Mouse (Mus musculus): ENCODE measurements around the gene 4930452B06Rik. TPM values are rescaled to one million over a fixed set of nuclear protein-coding genes. Genes with fewer than 3 reads are reported as not detected.

Gene 4930452B06Rik
- polyA plus RNA-seq, 1 experiment from 2014 or later = 20.7 TPM

DNA sequence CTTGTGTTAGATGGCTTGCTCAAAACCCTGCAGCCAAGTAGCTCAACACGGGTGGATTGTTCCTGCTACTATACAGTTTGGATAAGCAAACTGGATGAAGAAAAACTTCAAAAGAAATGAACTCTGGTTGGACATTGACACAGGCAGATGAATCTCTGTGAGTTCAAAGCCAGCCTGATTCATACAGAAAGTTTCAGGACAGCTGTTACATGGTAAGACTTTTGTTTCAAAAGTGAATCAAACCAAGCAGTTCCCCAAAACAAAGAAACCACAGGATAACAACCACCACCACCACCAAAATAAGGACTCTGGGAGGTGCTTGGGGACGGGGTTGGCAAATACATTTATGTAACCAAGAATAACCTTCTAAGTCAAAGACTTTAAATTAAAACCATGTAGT is 193.2 kb downstream of the 4930452B06Rik start:
- Histone ChIP-seq H3K27ac (replicated peaks in 1 of 2; ENCODE audit: control insufficient read depth in 1 of 2, insufficient read depth in 1 of 2, low read depth in 2 of 2, low read length in 2 of 2) (no peak overlapping the region), H3K4me2 (ENCODE audit: low read length) (no peak overlapping the region), H3K9ac (ENCODE audit: low read length) (no peak overlapping the region), H3K27me3 (ENCODE audit: control insufficient read depth, insufficient read depth, low read length) (no peaks in the 10 kb centered on the region), H3K36me3 (ENCODE audit: control insufficient read depth, insufficient read depth, low read length) (no peaks in the 10 kb centered on the region), H3K9me3 (ENCODE audit: control insufficient read depth, low read length) (no peaks in the 10 kb centered on the region), H3K4me3 (ENCODE audit: control insufficient read depth in 1 of 2, insufficient read depth in 1 of 2, low read depth in 1 of 2, low read length in 2 of 2) (no peak overlapping the region), H3K4me1 (ENCODE audit: control insufficient read depth in 2 of 2, insufficient read depth in 2 of 2, low read length in 2 of 2) (no peaks in the 10 kb centered on the region; a peak in 1 of 4 replicates)
- ATAC-seq (ENCODE audit: insufficient number of reproducible peaks, insufficient read depth, low FRiP score, low read depth) = no peak
- 82% methylated on average over 2 of the region's 2 CpGs for WGBS

DNA sequence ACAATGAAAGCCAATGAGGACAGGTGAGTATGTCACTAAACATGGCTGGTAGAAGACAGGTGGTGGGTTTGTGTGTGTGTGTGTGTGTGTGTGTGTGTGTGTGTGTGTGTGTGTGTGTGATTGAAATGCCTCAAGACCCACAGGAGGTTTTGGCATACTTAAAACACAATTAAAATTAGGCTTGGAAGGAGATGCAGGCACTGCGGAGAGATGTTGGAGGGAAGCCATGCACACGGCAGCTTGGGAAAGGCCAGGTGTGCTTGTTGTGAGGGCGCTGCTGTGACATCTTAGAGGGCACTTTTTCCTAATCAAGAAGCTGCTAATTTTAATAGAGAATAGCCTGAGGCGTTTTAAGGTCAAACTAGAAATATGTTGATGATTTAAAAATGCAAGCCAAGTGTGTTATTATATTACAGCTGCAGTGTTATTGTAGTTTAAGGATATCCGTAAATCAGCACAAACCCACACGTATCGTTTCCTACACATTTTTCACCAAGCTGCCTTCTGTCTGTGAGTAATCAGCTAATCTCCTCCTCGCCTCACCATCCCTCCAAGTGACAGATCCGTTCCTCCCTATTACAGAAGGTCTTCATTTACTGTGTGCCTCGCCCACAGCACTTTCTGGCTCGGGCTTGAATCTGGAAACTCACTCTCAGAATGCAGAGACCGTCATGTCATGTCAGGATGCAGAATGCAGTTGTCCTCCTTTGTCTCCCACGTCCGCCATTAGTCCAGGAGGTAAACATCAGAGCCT is 201.5 kb downstream of the 4930452B06Rik start:
- H3K27me3 ChIP-seq (ENCODE audit: control insufficient read depth, insufficient read depth, low read length) = no peaks in the 10 kb centered on the region
- no peak overlapping the region for H3K4me3 ChIP-seq (ENCODE audit: control insufficient read depth in 1 of 2, insufficient read depth in 1 of 2, low read depth in 1 of 2, low read length in 2 of 2)
- 67% methylated on average over 14 of the region's 14 CpGs for WGBS
- H3K9me3 ChIP-seq (ENCODE audit: control insufficient read depth, low read length) = no peaks in the 10 kb centered on the region
- peaks cover 0 to 4% of the 10 kb centered on the region in 2 experiments; a peak in 1 of 4 replicates for H3K4me1 ChIP-seq (ENCODE audit: control insufficient read depth in 2 of 2, insufficient read depth in 2 of 2, low read length in 2 of 2)
- no peak overlapping the region for H3K4me2 ChIP-seq (ENCODE audit: low read length)
- H3K36me3 ChIP-seq (ENCODE audit: control insufficient read depth, insufficient read depth, low read length) = no peaks in the 10 kb centered on the region
- no peak overlapping the region for H3K27ac ChIP-seq (replicated peaks in 1 of 2; ENCODE audit: control insufficient read depth in 1 of 2, insufficient read depth in 1 of 2, low read depth in 2 of 2, low read length in 2 of 2)
- H3K9ac ChIP-seq (ENCODE audit: low read length) = no peak overlapping the region
- no peak for ATAC-seq (ENCODE audit: insufficient number of reproducible peaks, insufficient read depth, low FRiP score, low read depth)

DNA sequence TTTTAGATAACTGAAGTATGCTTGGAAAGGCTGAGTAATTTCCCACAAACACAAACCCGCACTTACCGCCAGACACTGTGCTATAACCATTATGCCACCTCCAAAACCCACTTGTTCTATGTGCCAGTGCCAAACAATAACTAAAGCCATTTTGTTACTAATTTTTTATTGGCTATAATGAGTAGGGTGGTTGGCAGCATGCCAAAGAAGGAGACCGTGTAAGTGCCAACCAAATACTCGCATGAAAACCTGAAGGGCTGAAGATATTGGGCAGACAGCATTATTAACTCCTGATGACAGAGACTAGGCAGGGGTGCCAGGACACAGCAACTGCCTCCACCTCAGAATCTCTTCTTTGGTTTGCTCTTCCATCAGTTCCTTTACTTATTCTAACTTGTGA is 203.1 kb downstream of the 4930452B06Rik start:
- 45% methylated on average over 4 of the region's 4 CpGs for WGBS

DNA sequence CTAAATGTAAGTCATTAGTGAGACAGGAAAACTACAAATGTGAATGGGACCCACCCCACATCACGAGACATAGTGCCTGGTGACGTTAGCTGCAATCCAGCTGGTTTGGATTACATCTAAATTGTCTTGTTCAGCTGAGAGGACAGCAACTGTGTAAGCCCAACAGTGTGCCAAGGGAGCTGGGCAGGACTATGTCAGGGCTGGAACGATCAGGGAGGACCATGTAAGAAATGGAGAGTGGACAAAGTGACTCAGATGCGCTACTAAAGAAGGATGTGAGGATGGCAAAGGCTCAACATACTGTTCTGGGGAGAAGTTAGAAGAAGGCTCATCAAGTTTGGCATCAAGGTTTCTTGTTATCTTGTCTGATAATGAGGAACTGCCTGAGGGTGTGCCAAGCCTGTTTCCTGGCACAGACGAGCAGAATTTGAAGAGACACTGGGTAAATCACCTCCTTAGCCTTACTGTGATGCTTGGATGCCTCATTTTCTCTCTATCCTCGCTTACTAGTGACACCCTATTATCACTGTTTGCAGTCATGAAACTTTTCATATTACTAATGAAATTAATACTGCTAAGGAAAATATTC is 203.6 kb downstream of the 4930452B06Rik start:
- H3K27me3 ChIP-seq (ENCODE audit: control insufficient read depth, insufficient read depth, low read length) = no peaks in the 10 kb centered on the region
- peaks cover 0 to 4% of the 10 kb centered on the region in 2 experiments; a peak in 1 of 4 replicates for H3K4me1 ChIP-seq (ENCODE audit: control insufficient read depth in 2 of 2, insufficient read depth in 2 of 2, low read length in 2 of 2)
- 73% methylated on average over 6 of the region's 6 CpGs for WGBS
- H3K27ac ChIP-seq (replicated peaks in 1 of 2; ENCODE audit: control insufficient read depth in 1 of 2, insufficient read depth in 1 of 2, low read depth in 2 of 2, low read length in 2 of 2) = no peak overlapping the region
- H3K4me3 ChIP-seq (ENCODE audit: control insufficient read depth in 1 of 2, insufficient read depth in 1 of 2, low read depth in 1 of 2, low read length in 2 of 2) = no peak overlapping the region
- H3K4me2 ChIP-seq (ENCODE audit: low read length) = no peak overlapping the region
- ATAC-seq (ENCODE audit: insufficient number of reproducible peaks, insufficient read depth, low FRiP score, low read depth) = no peak
- no peaks in the 10 kb centered on the region for H3K36me3 ChIP-seq (ENCODE audit: control insufficient read depth, insufficient read depth, low read length)
- H3K9ac ChIP-seq (ENCODE audit: low read length) = no peak overlapping the region
- H3K9me3 ChIP-seq (ENCODE audit: control insufficient read depth, low read length) = no peaks in the 10 kb centered on the region

More for the DNA sequence above, 203.1 kb downstream of the 4930452B06Rik start:
- Histone ChIP-seq H3K36me3 (ENCODE audit: control insufficient read depth, insufficient read depth, low read length) (no peaks in the 10 kb centered on the region), H3K27me3 (ENCODE audit: control insufficient read depth, insufficient read depth, low read length) (no peaks in the 10 kb centered on the region), H3K9ac (ENCODE audit: low read length) (no peak overlapping the region), H3K27ac (replicated peaks in 1 of 2; ENCODE audit: control insufficient read depth in 1 of 2, insufficient read depth in 1 of 2, low read depth in 2 of 2, low read length in 2 of 2) (no peak overlapping the region), H3K9me3 (ENCODE audit: control insufficient read depth, low read length) (no peaks in the 10 kb centered on the region), H3K4me3 (ENCODE audit: control insufficient read depth in 1 of 2, insufficient read depth in 1 of 2, low read depth in 1 of 2, low read length in 2 of 2) (no peak overlapping the region), H3K4me2 (ENCODE audit: low read length) (no peak overlapping the region), H3K4me1 (ENCODE audit: control insufficient read depth in 2 of 2, insufficient read depth in 2 of 2, low read length in 2 of 2) (peaks cover 0 to 4% of the 10 kb centered on the region in 2 experiments; a peak in 1 of 4 replicates)
- ATAC-seq (ENCODE audit: insufficient number of reproducible peaks, insufficient read depth, low FRiP score, low read depth) = no peak

DNA sequence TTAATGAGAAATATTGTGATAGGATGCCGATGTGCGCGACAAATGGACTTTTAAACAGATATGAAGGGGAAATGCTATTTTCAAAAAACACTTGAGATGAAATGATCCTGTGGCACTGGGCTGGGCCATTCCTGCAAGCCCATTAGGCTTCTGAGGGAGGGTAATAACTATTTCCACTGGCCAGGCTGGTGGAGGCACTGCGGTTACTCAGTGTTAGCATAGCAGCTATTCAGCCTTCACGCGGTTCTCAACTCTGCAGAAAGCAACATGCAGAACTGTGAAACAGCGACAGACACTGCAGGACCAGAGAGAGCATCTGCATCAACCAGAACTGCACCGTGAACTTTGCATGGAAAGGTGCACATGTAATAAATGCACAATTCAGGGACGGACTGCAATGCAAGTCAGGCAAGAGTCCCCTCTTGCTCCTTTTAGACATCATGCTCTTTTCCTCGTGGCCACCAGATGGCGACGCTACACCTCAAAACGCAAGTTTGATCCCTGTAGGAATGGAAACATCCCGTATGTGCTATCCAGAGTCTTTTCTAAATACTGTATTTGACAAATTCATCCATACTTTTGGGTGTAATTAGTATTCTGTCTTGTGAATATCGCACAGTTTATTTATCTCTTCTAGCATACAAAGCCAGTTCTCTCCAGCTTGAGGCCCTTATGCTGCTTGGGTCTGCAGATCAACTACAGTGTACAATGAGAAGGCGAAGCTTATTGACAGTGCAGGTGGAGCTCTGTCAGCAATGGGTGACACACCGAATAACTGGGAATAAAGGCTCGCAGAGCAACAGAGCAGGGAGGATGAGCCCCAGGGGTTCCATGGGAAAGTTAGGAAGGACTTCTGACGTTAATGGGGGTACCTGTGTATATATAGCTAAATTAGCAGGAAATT is 205.6 kb downstream of the 4930452B06Rik start:
- Histone ChIP-seq H3K27me3 (ENCODE audit: control insufficient read depth, insufficient read depth, low read length) (no peaks in the 10 kb centered on the region), H3K4me3 (ENCODE audit: control insufficient read depth in 1 of 2, insufficient read depth in 1 of 2, low read depth in 1 of 2, low read length in 2 of 2) (no peak overlapping the region), H3K9me3 (ENCODE audit: control insufficient read depth, low read length) (no peaks in the 10 kb centered on the region), H3K4me1 (ENCODE audit: control insufficient read depth in 2 of 2, insufficient read depth in 2 of 2, low read length in 2 of 2) (peaks cover 0 to 4% of the 10 kb centered on the region in 2 experiments; a peak in 1 of 4 replicates), H3K27ac (replicated peaks in 1 of 2; ENCODE audit: control insufficient read depth in 1 of 2, insufficient read depth in 1 of 2, low read depth in 2 of 2, low read length in 2 of 2) (no peak overlapping the region), H3K36me3 (ENCODE audit: control insufficient read depth, insufficient read depth, low read length) (no peaks in the 10 kb centered on the region), H3K9ac (ENCODE audit: low read length) (no peak overlapping the region), H3K4me2 (ENCODE audit: low read length) (no peak overlapping the region)
- WGBS = 41% methylated on average over 19 of the region's 19 CpGs
- ATAC-seq (ENCODE audit: insufficient number of reproducible peaks, insufficient read depth, low FRiP score, low read depth) = no peak

DNA sequence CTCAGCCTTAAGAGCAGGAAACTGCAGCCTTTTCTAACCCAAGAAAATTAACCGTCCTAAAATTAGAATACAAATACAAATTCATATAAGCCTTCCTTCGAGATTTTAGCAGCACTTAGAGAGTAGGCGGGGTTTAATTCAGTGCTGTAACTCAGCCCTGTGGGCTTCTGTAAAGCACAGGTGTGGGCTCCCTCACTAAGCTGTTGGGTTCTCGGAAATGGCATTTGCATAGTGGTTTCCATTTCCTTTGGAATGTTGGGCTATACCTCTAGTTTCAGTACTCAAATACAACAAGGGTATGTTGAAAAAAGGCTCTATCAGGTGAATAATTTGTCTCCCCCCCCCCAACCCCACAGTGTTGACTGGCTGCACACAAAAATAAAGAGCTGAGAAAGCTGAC is 206.3 kb downstream of the 4930452B06Rik start:
- H3K27me3 ChIP-seq (ENCODE audit: control insufficient read depth, insufficient read depth, low read length) = no peaks in the 10 kb centered on the region
- no peak overlapping the region for H3K4me3 ChIP-seq (ENCODE audit: control insufficient read depth in 1 of 2, insufficient read depth in 1 of 2, low read depth in 1 of 2, low read length in 2 of 2)
- H3K4me1 ChIP-seq (ENCODE audit: control insufficient read depth in 2 of 2, insufficient read depth in 2 of 2, low read length in 2 of 2) = peaks cover 0 to 4% of the 10 kb centered on the region in 2 experiments; a peak in 1 of 4 replicates
- 64% methylated on average over 4 of the region's 4 CpGs for WGBS
- H3K36me3 ChIP-seq (ENCODE audit: control insufficient read depth, insufficient read depth, low read length) = no peaks in the 10 kb centered on the region
- H3K4me2 ChIP-seq (ENCODE audit: low read length) = no peak overlapping the region
- no peak overlapping the region for H3K27ac ChIP-seq (replicated peaks in 1 of 2; ENCODE audit: control insufficient read depth in 1 of 2, insufficient read depth in 1 of 2, low read depth in 2 of 2, low read length in 2 of 2)
- no peak for ATAC-seq (ENCODE audit: insufficient number of reproducible peaks, insufficient read depth, low FRiP score, low read depth)
- H3K9ac ChIP-seq (ENCODE audit: low read length) = no peak overlapping the region
- H3K9me3 ChIP-seq (ENCODE audit: control insufficient read depth, low read length) = no peaks in the 10 kb centered on the region

DNA sequence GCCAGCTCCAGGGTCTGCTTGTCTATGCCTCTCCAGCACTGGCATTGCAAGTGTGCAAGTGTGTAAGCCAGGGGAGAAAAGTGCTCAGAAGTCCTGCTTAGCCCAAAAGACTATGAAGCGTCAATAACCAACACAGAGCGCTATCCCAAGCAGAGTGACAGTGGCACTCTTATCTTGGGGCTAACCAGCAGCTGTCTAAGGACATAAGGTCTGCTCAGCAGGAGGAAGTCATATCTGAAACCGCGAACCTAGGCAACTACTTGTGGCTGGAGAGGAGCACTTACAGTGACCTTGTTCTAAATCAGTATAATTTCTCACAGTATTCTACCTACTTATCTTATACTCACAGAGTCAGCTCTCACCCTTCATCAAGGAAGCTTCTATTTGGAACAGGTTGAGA is 214.9 kb downstream of the 4930452B06Rik start:
- Histone ChIP-seq H3K4me3 (ENCODE audit: control insufficient read depth in 1 of 2, insufficient read depth in 1 of 2, low read depth in 1 of 2, low read length in 2 of 2) (no peak overlapping the region), H3K27ac (replicated peaks in 1 of 2; ENCODE audit: control insufficient read depth in 1 of 2, insufficient read depth in 1 of 2, low read depth in 2 of 2, low read length in 2 of 2) (no peak overlapping the region), H3K27me3 (ENCODE audit: control insufficient read depth, insufficient read depth, low read length) (no peaks in the 10 kb centered on the region), H3K9me3 (ENCODE audit: control insufficient read depth, low read length) (no peaks in the 10 kb centered on the region), H3K36me3 (ENCODE audit: control insufficient read depth, insufficient read depth, low read length) (no peaks in the 10 kb centered on the region), H3K4me1 (ENCODE audit: control insufficient read depth in 2 of 2, insufficient read depth in 2 of 2, low read length in 2 of 2) (no peaks in the 10 kb centered on the region), H3K9ac (ENCODE audit: low read length) (no peak overlapping the region), H3K4me2 (ENCODE audit: low read length) (no peak overlapping the region)
- no peak for ATAC-seq (ENCODE audit: insufficient number of reproducible peaks, insufficient read depth, low FRiP score, low read depth)
- 29% methylated on average over 4 of the region's 4 CpGs for WGBS

All from heart, embryonic 14.5 days (tissue).